Mouse (Mus musculus) embryonic facial prominence, embryonic 11.5 days (tissue): Measurements from ENCODE around the gene Rhbdl1. TPM values are rescaled to one million over a fixed set of nuclear protein-coding genes. Genes with fewer than 3 reads are reported as not detected.

Experiments
- ATAC-seq: fragments of 200-750 bp; cut with Nextera tagmentation; replicated peaks from 2 replicates; pipeline ENCODE4 v1.8.0; 2017; ENCODE audit warnings: low read depth; ENCODE audit not compliant: insufficient number of reproducible peaks, low FRiP score, low TSS enrichment
- DNase-seq: peaks from one replicate; pipeline ENCODE4 v3.0.0-alpha.2; 2015; ENCODE audit warnings: low spot score
- H3K27ac ChIP-seq: fragments of 300-500 bp; sonication (generic); replicated peaks from 2 replicates; pipeline ENCODE4 v1.5.1; 2014; ENCODE audit warnings: mild to moderate bottlenecking, low read depth, low read length, control low read depth
- H3K27me3 ChIP-seq: fragments of 300-500 bp; sonication (generic); 2 replicates; pipeline ENCODE4 v1.6.1; 2014; ENCODE audit warnings: mild to moderate bottlenecking, low read length, moderate library complexity, mixed read lengths; ENCODE audit not compliant: control insufficient read depth, insufficient read depth
- H3K36me3 ChIP-seq: fragments of 300-500 bp; sonication (generic); replicated peaks from 2 replicates; pipeline ENCODE4 v1.6.1; 2014; ENCODE audit warnings: low read depth, mild to moderate bottlenecking, low read length, moderate library complexity, mixed read lengths; ENCODE audit not compliant: control insufficient read depth, insufficient read depth
- H3K4me1 ChIP-seq: fragments of 300-500 bp; sonication (generic); 2 replicates; pipeline ENCODE4 v1.6.1; 2014; ENCODE audit warnings: low read length, mixed read lengths; ENCODE audit not compliant: control insufficient read depth, insufficient read depth
- H3K4me2 ChIP-seq: fragments of 300-500 bp; sonication (generic); 2 replicates; pipeline ENCODE4 v1.6.1; 2014; ENCODE audit warnings: low read depth, mild to moderate bottlenecking, control low read depth, low read length, moderate library complexity
- H3K4me3 ChIP-seq: fragments of 300-500 bp; sonication (generic); 2 replicates; pipeline ENCODE4 v1.5.1; 2014; ENCODE audit warnings: low read depth, low read length, control low read depth
- H3K9ac ChIP-seq: fragments of 300-500 bp; sonication (generic); replicated peaks from 2 replicates; pipeline ENCODE4 v1.6.1; 2014; ENCODE audit warnings: mild to moderate bottlenecking, control low read depth, low read length
- H3K9me3 ChIP-seq: fragments of 300-500 bp; sonication (generic); replicated peaks from 2 replicates; pipeline ENCODE4 v1.6.1; 2016; ENCODE audit warnings: mild to moderate bottlenecking, low read length, inconsistent platforms, mixed read lengths; ENCODE audit not compliant: control insufficient read depth
- WGBS: fragments of 180-500 bp; shearing (Covaris S2); extraction: QIAGEN DNeasy Blood & Tissue Kit; methylation state at CpG from one replicate; pipeline ENCODE4 v1.1.7; 2014; 5-methylcytosine and 5-hydroxymethylcytosine counted together
- polyA plus RNA-seq: library from polyadenylated mRNA; unstranded; fragments of >200 nt; fragmentation: Nextera tagmentation; extraction: Ambion mirVana; gene quantifications from 2 replicates; pipeline ENCODE4 v1.2.1, GENCODE M21; 2014

Rhbdl1 gene
- polyA plus RNA-seq, 1 experiment from 2014 or later: 1.5 TPM

- no peak for ATAC-seq
- Histone ChIP-seq H3K27me3 (no peaks in the 10 kb centered on the region), H3K27ac (no peak overlapping the region), H3K4me2 (no peak overlapping the region), H3K4me1 (peaks cover 6% of the 10 kb centered on the region), H3K9ac (no peak overlapping the region), H3K4me3 (no peak overlapping the region), H3K36me3 (no peaks in the 10 kb centered on the region), H3K9me3 (no peaks in the 10 kb centered on the region)
- DNase-seq: no peak
- 89% methylated on average over 8 of the region's 8 CpGs for WGBS
Measured at GRCm38 (mm10) chr17:25869498-25869897, 32.4 kb upstream of the Rhbdl1 start.

GRCm38 (mm10) chr17:25868601-25869191 is 31.6 kb upstream of the Rhbdl1 start, which contains the start of gene Mcrip2:
Gene Mcrip2 (minus strand): TSS chr17:25868764.
- Histone ChIP-seq H3K9ac (peak within 1 kb of the TSS; percentile 55), H3K36me3 (no peaks in the 10 kb centered on the region), H3K4me2 (peak within 1 kb of the TSS; percentile 99), H3K9me3 (no peaks in the 10 kb centered on the region), H3K4me1 (peaks cover 6% of the 10 kb centered on the region), H3K4me3 (peak within 1 kb of the TSS; percentile 75), H3K27ac (no peak within 1 kb of the TSS), H3K27me3 (no peaks in the 10 kb centered on the region)
- ATAC-seq (peak; percentile 79), DNase-seq (peak; percentile 88)
- WGBS: 1% methylated on average over 24 of the region's 24 CpGs

- under 1% methylated on average over 41 of the region's 42 CpGs for WGBS
- peak; percentile 44 for DNase-seq
- peak; percentile 44 for ATAC-seq
- Histone ChIP-seq H3K4me3 (peak overlapping the region; percentile 75), H3K4me1 (peaks cover 6% of the 10 kb centered on the region), H3K36me3 (no peaks in the 10 kb centered on the region), H3K9me3 (no peaks in the 10 kb centered on the region), H3K4me2 (peak overlapping the region; percentile 99), H3K27ac (no peak overlapping the region), H3K27me3 (no peaks in the 10 kb centered on the region), H3K9ac (peak overlapping the region; percentile 55)
Measured at GRCm38 (mm10) chr17:25867836-25868600, 30.9 kb upstream of the Rhbdl1 start.

GRCm38 (mm10) chr17:25867509-25867835 is 30.4 kb upstream of the Rhbdl1 start:
- H3K4me1 ChIP-seq: peaks cover 6% of the 10 kb centered on the region
- no peaks in the 10 kb centered on the region for H3K27me3 ChIP-seq
- H3K36me3 ChIP-seq: no peaks in the 10 kb centered on the region
- no peak overlapping the region for H3K27ac ChIP-seq
- H3K9me3 ChIP-seq: no peaks in the 10 kb centered on the region
- H3K4me2 ChIP-seq: peak overlapping the region; percentile 99
- DNase-seq: no peak
- no peak overlapping the region for H3K9ac ChIP-seq
- peak overlapping the region; percentile 75 for H3K4me3 ChIP-seq
- ATAC-seq: no peak
- 12% methylated on average over 7 of the region's 7 CpGs for WGBS

- Histone ChIP-seq H3K4me2 (no peak overlapping the region), H3K27ac (no peak overlapping the region), H3K36me3 (no peaks in the 10 kb centered on the region), H3K9ac (no peak overlapping the region), H3K27me3 (no peaks in the 10 kb centered on the region), H3K4me3 (no peak overlapping the region), H3K4me1 (peaks cover 10% of the 10 kb centered on the region), H3K9me3 (no peaks in the 10 kb centered on the region)
- ATAC-seq: no peak
- WGBS: 86% methylated on average over 3 of the region's 3 CpGs
- no peak for DNase-seq
Measured at GRCm38 (mm10) chr17:25866172-25866571, 29.1 kb upstream of the Rhbdl1 start.

- Histone ChIP-seq H3K4me1 (peaks cover 15% of the 10 kb centered on the region), H3K9me3 (no peaks in the 10 kb centered on the region), H3K36me3 (no peaks in the 10 kb centered on the region), H3K27ac (no peak overlapping the region), H3K4me3 (no peak overlapping the region), H3K9ac (no peak overlapping the region), H3K4me2 (no peak overlapping the region), H3K27me3 (no peaks in the 10 kb centered on the region)
- DNase-seq: no peak
- no peak for ATAC-seq
- WGBS: 87% methylated on average over 11 of the region's 11 CpGs
Measured at GRCm38 (mm10) chr17:25865288-25865687, 28.2 kb upstream of the Rhbdl1 start.

GRCm38 (mm10) chr17:25864311-25864710 is 27.2 kb upstream of the Rhbdl1 start:
- ATAC-seq: no peak
- no peak overlapping the region for H3K4me2 ChIP-seq
- no peak overlapping the region for H3K27ac ChIP-seq
- no peak overlapping the region; the same call in 1 of the 2 replicates for H3K9ac ChIP-seq
- peaks cover 15% of the 10 kb centered on the region for H3K4me1 ChIP-seq
- no peaks in the 10 kb centered on the region for H3K27me3 ChIP-seq
- 92% methylated on average over 14 of the region's 14 CpGs for WGBS
- H3K9me3 ChIP-seq: no peaks in the 10 kb centered on the region
- DNase-seq: no peak
- no peak overlapping the region for H3K4me3 ChIP-seq
- H3K36me3 ChIP-seq: no peaks in the 10 kb centered on the region

- 94% methylated on average over 6 of the region's 6 CpGs for WGBS
- H3K4me3 ChIP-seq: no peak overlapping the region
- DNase-seq: no peak
- H3K27ac ChIP-seq: no peak overlapping the region
- no peaks in the 10 kb centered on the region for H3K36me3 ChIP-seq
- no peak overlapping the region for H3K9ac ChIP-seq
- H3K4me1 ChIP-seq: peaks cover 15% of the 10 kb centered on the region
- no peaks in the 10 kb centered on the region for H3K27me3 ChIP-seq
- no peaks in the 10 kb centered on the region for H3K9me3 ChIP-seq
- H3K4me2 ChIP-seq: no peak overlapping the region
- ATAC-seq: no peak
Measured at GRCm38 (mm10) chr17:25863681-25864080, 26.6 kb upstream of the Rhbdl1 start.
